Mouse (Mus musculus): ENCODE measurements around the gene Cyp2ab1. TPM values are rescaled to one million over a fixed set of nuclear protein-coding genes. Genes with fewer than 3 reads are reported as not detected.
A peak's percentile ranks its signal among the peaks of the same experiment; 100 is the strongest.
"Not testable (repeated sequence)": the region's sequence is repeated elsewhere in the genome, so short reads cannot be mapped to it uniquely, and the experiment has no call there.

Cyp2ab1 gene
- total RNA-seq (2014; rRNA removed) (0.13 TPM in 1 of 2 replicates, not detected in the other), polyA plus RNA-seq (2012; rRNA removed) (0.07 TPM in 1 of 2 replicates, not detected in the other)

GRCm38 (mm10) chr16:20325286-20325685 is at the start of gene Cyp2ab1:
Gene Cyp2ab1 (minus strand): TSS chr16:20325404.
- peak; percentile 3 for DNase-seq (ENCODE audit: extremely low read depth, low read depth, low spot score)

GRCm38 (mm10) chr16:20371731-20372130 is 46.5 kb upstream of the Cyp2ab1 start:
- Histone ChIP-seq H3K9ac (ENCODE audit: low read depth, low read length) (no peak overlapping the region), H3K36me3 (ENCODE audit: control insufficient read depth, insufficient read depth, low read length) (no peaks in the 10 kb centered on the region), H3K4me1 (ENCODE audit: control insufficient read depth, insufficient read depth, low read length) (peaks cover 3% of the 10 kb centered on the region), H3K4me3 (ENCODE audit: insufficient read depth, low read depth, low read length) (no peak overlapping the region), H3K79me2 (ENCODE audit: control insufficient read depth, insufficient read depth, low read length) (no peaks in the 10 kb centered on the region), H3K27me3 (ENCODE audit: control insufficient read depth, insufficient read depth, low read length) (no peaks in the 10 kb centered on the region), H3K27ac (replicated peaks; ENCODE audit: insufficient read depth, low read depth, low read length) (no peak overlapping the region)
- no peak for TF ChIP-seq CTCF (IDR thresholded peaks at IDR 0.05; ENCODE audit: low read depth, low read length)
- TF ChIP-seq POLR2A (IDR thresholded peaks at IDR 0.05; ENCODE audit: extremely low read depth, insufficient read depth, low read length), result no peak
- WGBS, result 67% methylated on average over 4 of the region's 4 CpGs
- DNase-seq (ENCODE audit: extremely low read depth, low read depth, low spot score), result peak; percentile 23

More at GRCm38 (mm10) chr16:20325286-20325685, at the start of gene Cyp2ab1:
- 0 out of 2 replicates have a peak, but pooled peaks cover 2% of the 10 kb centered on the region for H3K4me1 ChIP-seq (ENCODE audit: control insufficient read depth, insufficient read depth, low read length)
- 64% methylated on average over 5 of the region's 5 CpGs for WGBS
- no peaks in the 10 kb centered on the region for H3K27me3 ChIP-seq (ENCODE audit: control insufficient read depth, insufficient read depth, low read length)
- H3K9ac ChIP-seq (ENCODE audit: low read depth, low read length), result no peak within 1 kb of the TSS
- H3K4me3 ChIP-seq (ENCODE audit: insufficient read depth, low read depth, low read length), result no peak within 1 kb of the TSS
- no peaks in the 10 kb centered on the region for H3K79me2 ChIP-seq (ENCODE audit: control insufficient read depth, insufficient read depth, low read length)
- H3K27ac ChIP-seq (replicated peaks; ENCODE audit: insufficient read depth, low read depth, low read length), result no peak within 1 kb of the TSS
- no peaks in the 10 kb centered on the region for H3K36me3 ChIP-seq (ENCODE audit: control insufficient read depth, insufficient read depth, low read length)
- TF ChIP-seq CTCF (IDR thresholded peaks at IDR 0.05; ENCODE audit: low read depth, low read length) (no peak), POLR2A (IDR thresholded peaks at IDR 0.05; ENCODE audit: extremely low read depth, insufficient read depth, low read length) (no peak)

GRCm38 (mm10) chr16:20368221-20368620 is 43.0 kb upstream of the Cyp2ab1 start:
- WGBS, result 93% methylated on average over 9 of the region's 9 CpGs
- TF ChIP-seq POLR2A (IDR thresholded peaks at IDR 0.05; ENCODE audit: extremely low read depth, insufficient read depth, low read length) (no peak), CTCF (IDR thresholded peaks at IDR 0.05; ENCODE audit: low read depth, low read length) (no peak)
- no peak for DNase-seq (ENCODE audit: extremely low read depth, low read depth, low spot score)
- no peaks in the 10 kb centered on the region for H3K36me3 ChIP-seq (ENCODE audit: control insufficient read depth, insufficient read depth, low read length)
- H3K4me3 ChIP-seq (ENCODE audit: insufficient read depth, low read depth, low read length), result no peak overlapping the region
- H3K79me2 ChIP-seq (ENCODE audit: control insufficient read depth, insufficient read depth, low read length), result no peaks in the 10 kb centered on the region
- H3K9ac ChIP-seq (ENCODE audit: low read depth, low read length), result no peak overlapping the region
- peaks cover 3% of the 10 kb centered on the region for H3K4me1 ChIP-seq (ENCODE audit: control insufficient read depth, insufficient read depth, low read length)
- no peaks in the 10 kb centered on the region; the same call in 1 of the 2 replicates for H3K27me3 ChIP-seq (ENCODE audit: control insufficient read depth, insufficient read depth, low read length)
- H3K27ac ChIP-seq (replicated peaks; ENCODE audit: insufficient read depth, low read depth, low read length), result no peak overlapping the region

GRCm38 (mm10) chr16:20362121-20362520 is 36.9 kb upstream of the Cyp2ab1 start:
- H3K27ac ChIP-seq (replicated peaks; ENCODE audit: insufficient read depth, low read depth, low read length), result no peak overlapping the region
- no peaks in the 10 kb centered on the region for H3K79me2 ChIP-seq (ENCODE audit: control insufficient read depth, insufficient read depth, low read length)
- H3K27me3 ChIP-seq (ENCODE audit: control insufficient read depth, insufficient read depth, low read length), result no peaks in the 10 kb centered on the region; the same call in 1 of the 2 replicates
- WGBS, result 94% methylated on average over 11 of the region's 11 CpGs
- no peaks in the 10 kb centered on the region for H3K36me3 ChIP-seq (ENCODE audit: control insufficient read depth, insufficient read depth, low read length)
- DNase-seq (ENCODE audit: extremely low read depth, low read depth, low spot score), result no peak
- TF ChIP-seq POLR2A (IDR thresholded peaks at IDR 0.05; ENCODE audit: extremely low read depth, insufficient read depth, low read length), result no peak
- no peak for TF ChIP-seq CTCF (IDR thresholded peaks at IDR 0.05; ENCODE audit: low read depth, low read length)
- no peak overlapping the region for H3K4me3 ChIP-seq (ENCODE audit: insufficient read depth, low read depth, low read length)
- H3K4me1 ChIP-seq (ENCODE audit: control insufficient read depth, insufficient read depth, low read length), result no peaks in the 10 kb centered on the region
- no peak overlapping the region for H3K9ac ChIP-seq (ENCODE audit: low read depth, low read length)

GRCm38 (mm10) chr16:20361496-20361895 is 36.3 kb upstream of the Cyp2ab1 start:
- not testable (repeated sequence) for H3K9ac ChIP-seq (ENCODE audit: low read depth, low read length); DNase-seq (ENCODE audit: extremely low read depth, low read depth, low spot score); H3K79me2 ChIP-seq (ENCODE audit: control insufficient read depth, insufficient read depth, low read length); H3K36me3 ChIP-seq (ENCODE audit: control insufficient read depth, insufficient read depth, low read length); H3K4me1 ChIP-seq (ENCODE audit: control insufficient read depth, insufficient read depth, low read length); H3K27ac ChIP-seq (replicated peaks; ENCODE audit: insufficient read depth, low read depth, low read length); H3K27me3 ChIP-seq (ENCODE audit: control insufficient read depth, insufficient read depth, low read length); H3K4me3 ChIP-seq (ENCODE audit: insufficient read depth, low read depth, low read length)
- 82% methylated on average over 3 of the region's 3 CpGs for WGBS

- Histone ChIP-seq H3K9ac (ENCODE audit: low read depth, low read length) (no peak overlapping the region), H3K4me1 (ENCODE audit: control insufficient read depth, insufficient read depth, low read length) (no peaks in the 10 kb centered on the region), H3K79me2 (ENCODE audit: control insufficient read depth, insufficient read depth, low read length) (no peaks in the 10 kb centered on the region), H3K36me3 (ENCODE audit: control insufficient read depth, insufficient read depth, low read length) (no peaks in the 10 kb centered on the region), H3K27ac (replicated peaks; ENCODE audit: insufficient read depth, low read depth, low read length) (no peak overlapping the region), H3K27me3 (ENCODE audit: control insufficient read depth, insufficient read depth, low read length) (no peaks in the 10 kb centered on the region), H3K4me3 (ENCODE audit: insufficient read depth, low read depth, low read length) (no peak overlapping the region)
- TF ChIP-seq CTCF (IDR thresholded peaks at IDR 0.05; ENCODE audit: low read depth, low read length) (no peak), POLR2A (IDR thresholded peaks at IDR 0.05; ENCODE audit: extremely low read depth, insufficient read depth, low read length) (no peak)
- no peak for DNase-seq (ENCODE audit: extremely low read depth, low read depth, low spot score)
- 93% methylated on average over 9 of the region's 9 CpGs for WGBS
These were observed 34.6 kb upstream of the Cyp2ab1 start for GRCm38 (mm10) chr16:20359643-20360295.
